Mouse (Mus musculus) stomach, embryonic 16.5 days (tissue): ENCODE measurements around the gene Eipr1. TPM values are rescaled to one million over a fixed set of nuclear protein-coding genes. Genes with fewer than 3 reads are reported as not detected.

ENCODE experiments used
- ATAC-seq: fragments of 200-750 bp; cut with Nextera tagmentation; 2 replicates; pipeline ENCODE4 v1.8.0; 2017; ENCODE audit warnings: moderate number of reproducible peaks, moderate TSS enrichment; ENCODE audit not compliant: insufficient read depth, low FRiP score
- H3K27ac ChIP-seq: fragments of 300-500 bp; sonication (generic); 2 replicates; pipeline ENCODE4 v1.5.1; 2014; ENCODE audit warnings: low read length
- H3K27me3 ChIP-seq: fragments of 300-500 bp; sonication (generic); 2 replicates; pipeline ENCODE4 v1.6.1; 2014; ENCODE audit warnings: low read length, control low read depth, mixed read lengths; ENCODE audit not compliant: control insufficient read depth, insufficient read depth
- H3K36me3 ChIP-seq: fragments of 300-500 bp; sonication (generic); 2 replicates; pipeline ENCODE4 v1.6.1; 2014; ENCODE audit warnings: low read length; ENCODE audit not compliant: control insufficient read depth, insufficient read depth
- H3K4me1 ChIP-seq: fragments of 300-500 bp; sonication (generic); 2 replicates; pipeline ENCODE4 v1.6.1; 2014; ENCODE audit warnings: low read length, control low read depth, mixed read lengths; ENCODE audit not compliant: control insufficient read depth, insufficient read depth
- H3K4me2 ChIP-seq: fragments of 300-500 bp; sonication (generic); 2 replicates; pipeline ENCODE4 v1.6.1; 2014; ENCODE audit warnings: low read depth, low read length, mixed read lengths
- H3K4me3 ChIP-seq: fragments of 300-500 bp; sonication (generic); replicated peaks from 2 replicates; pipeline ENCODE4 v1.5.1; 2014; ENCODE audit warnings: mild to moderate bottlenecking, low read length
- H3K9ac ChIP-seq: fragments of 300-500 bp; sonication (generic); 2 replicates; pipeline ENCODE4 v1.6.1; 2014; ENCODE audit warnings: low read length
- H3K9me3 ChIP-seq: fragments of 300-500 bp; sonication (generic); replicated peaks from 2 replicates; pipeline ENCODE4 v1.6.1; 2016; ENCODE audit warnings: low read length, control low read depth; ENCODE audit not compliant: control insufficient read depth
- WGBS: fragments of 180-500 bp; shearing (Covaris S2); extraction: QIAGEN DNeasy Blood & Tissue Kit; methylation state at CpG from one replicate; pipeline ENCODE4 v1.1.7; 2014; 5-methylcytosine and 5-hydroxymethylcytosine counted together
- polyA plus RNA-seq: library from polyadenylated mRNA; unstranded; fragments of >200 nt; fragmentation: Nextera tagmentation; extraction: Ambion mirVana; gene quantifications from 2 replicates; pipeline ENCODE4 v1.2.1, GENCODE M21; 2015

Eipr1 gene
- polyA plus RNA-seq, 1 experiment from 2014 or later, result 24.9 TPM

GRCm38 (mm10) chr12:28900341-28900740 is 148.7 kb downstream of the Eipr1 start:
- no peak overlapping the region for H3K4me2 ChIP-seq
- no peak for ATAC-seq
- no peaks in the 10 kb centered on the region for H3K27me3 ChIP-seq
- H3K36me3 ChIP-seq, result no peaks in the 10 kb centered on the region
- no peaks in the 10 kb centered on the region for H3K4me1 ChIP-seq
- H3K4me3 ChIP-seq, result no peak overlapping the region
- 67% methylated on average over 4 of the region's 4 CpGs for WGBS
- H3K27ac ChIP-seq, result no peak overlapping the region
- H3K9ac ChIP-seq, result no peak overlapping the region
- no peaks in the 10 kb centered on the region for H3K9me3 ChIP-seq

GRCm38 (mm10) chr12:28902132-28902531 is 150.5 kb downstream of the Eipr1 start:
- no peak overlapping the region for H3K4me2 ChIP-seq

GRCm38 (mm10) chr12:28903082-28903481 is 151.5 kb downstream of the Eipr1 start:
- Histone ChIP-seq H3K36me3 (no peaks in the 10 kb centered on the region), H3K4me3 (no peak overlapping the region), H3K27ac (no peak overlapping the region), H3K9ac (no peak overlapping the region), H3K4me2 (no peak overlapping the region), H3K9me3 (no peaks in the 10 kb centered on the region), H3K27me3 (no peaks in the 10 kb centered on the region), H3K4me1 (peaks cover 11% of the 10 kb centered on the region)
- ATAC-seq, result no peak
- 62% methylated on average over 4 of the region's 4 CpGs for WGBS

More at GRCm38 (mm10) chr12:28902132-28902531, 150.5 kb downstream of the Eipr1 start:
- no peaks in the 10 kb centered on the region for H3K36me3 ChIP-seq
- WGBS, result 51% methylated on average over 3 of the region's 3 CpGs
- H3K9me3 ChIP-seq, result no peaks in the 10 kb centered on the region
- H3K27me3 ChIP-seq, result no peaks in the 10 kb centered on the region
- H3K9ac ChIP-seq, result no peak overlapping the region
- H3K27ac ChIP-seq, result no peak overlapping the region
- H3K4me3 ChIP-seq, result no peak overlapping the region
- no peak for ATAC-seq
- peaks cover 7% of the 10 kb centered on the region for H3K4me1 ChIP-seq

- ATAC-seq, result no peak
- Histone ChIP-seq H3K4me1 (peaks cover 11% of the 10 kb centered on the region), H3K9ac (no peak overlapping the region), H3K4me2 (no peak overlapping the region), H3K27ac (no peak overlapping the region), H3K27me3 (no peaks in the 10 kb centered on the region), H3K9me3 (no peaks in the 10 kb centered on the region), H3K4me3 (no peak overlapping the region), H3K36me3 (no peaks in the 10 kb centered on the region)
- WGBS, result 79% methylated on average over 6 of the region's 6 CpGs
Measured at GRCm38 (mm10) chr12:28905486-28905885, 153.9 kb downstream of the Eipr1 start.

- Histone ChIP-seq H3K4me2 (no peak overlapping the region), H3K27me3 (no peaks in the 10 kb centered on the region), H3K36me3 (no peaks in the 10 kb centered on the region), H3K27ac (no peak overlapping the region), H3K4me1 (peaks cover 11% of the 10 kb centered on the region), H3K9me3 (no peaks in the 10 kb centered on the region), H3K4me3 (no peak overlapping the region), H3K9ac (no peak overlapping the region)
- no peak for ATAC-seq
- WGBS, result 97% methylated on average over 1 of the region's 1 CpGs
Measured at GRCm38 (mm10) chr12:28906016-28906415, 154.4 kb downstream of the Eipr1 start.

GRCm38 (mm10) chr12:28906809-28907297 is 155.2 kb downstream of the Eipr1 start:
- no peaks in the 10 kb centered on the region for H3K9me3 ChIP-seq
- ATAC-seq, result no peak; the same call in 1 of the 2 replicates
- no peaks in the 10 kb centered on the region for H3K27me3 ChIP-seq
- no peak overlapping the region for H3K9ac ChIP-seq
- H3K27ac ChIP-seq, result no peak overlapping the region
- 11% methylated on average over 7 of the region's 7 CpGs for WGBS
- H3K4me2 ChIP-seq, result 0 out of 2 replicates have a peak overlapping the region, but pooled peaks have one; percentile 3
- no peak overlapping the region for H3K4me3 ChIP-seq
- peaks cover 11% of the 10 kb centered on the region for H3K4me1 ChIP-seq
- no peaks in the 10 kb centered on the region for H3K36me3 ChIP-seq

- no peak overlapping the region for H3K4me3 ChIP-seq
- H3K36me3 ChIP-seq, result no peaks in the 10 kb centered on the region
- 33% methylated on average over 9 of the region's 9 CpGs for WGBS
- peaks cover 11% of the 10 kb centered on the region for H3K4me1 ChIP-seq
- no peak overlapping the region for H3K4me2 ChIP-seq
- H3K9me3 ChIP-seq, result no peaks in the 10 kb centered on the region
- no peak for ATAC-seq
- no peaks in the 10 kb centered on the region for H3K27me3 ChIP-seq
- H3K27ac ChIP-seq, result no peak overlapping the region
- H3K9ac ChIP-seq, result no peak overlapping the region
Measured at GRCm38 (mm10) chr12:28907814-28908213, 156.2 kb downstream of the Eipr1 start.

- no peak overlapping the region for H3K4me2 ChIP-seq
- H3K9me3 ChIP-seq, result no peaks in the 10 kb centered on the region
- peaks cover 11% of the 10 kb centered on the region for H3K4me1 ChIP-seq
- WGBS, result 90% methylated on average over 5 of the region's 5 CpGs
- no peak overlapping the region for H3K4me3 ChIP-seq
- ATAC-seq, result no peak
- H3K36me3 ChIP-seq, result no peaks in the 10 kb centered on the region
- no peaks in the 10 kb centered on the region for H3K27me3 ChIP-seq
- no peak overlapping the region for H3K27ac ChIP-seq
- H3K9ac ChIP-seq, result no peak overlapping the region
Measured at GRCm38 (mm10) chr12:28909851-28910250, 158.2 kb downstream of the Eipr1 start.

- Histone ChIP-seq H3K9me3 (no peaks in the 10 kb centered on the region), H3K36me3 (no peaks in the 10 kb centered on the region), H3K4me3 (no peak overlapping the region), H3K4me1 (peaks cover 11% of the 10 kb centered on the region), H3K9ac (no peak overlapping the region), H3K27me3 (no peaks in the 10 kb centered on the region), H3K4me2 (no peak overlapping the region), H3K27ac (no peak overlapping the region)
- 67% methylated on average over 8 of the region's 8 CpGs for WGBS
- no peak for ATAC-seq
Measured at GRCm38 (mm10) chr12:28910568-28910967, 159.0 kb downstream of the Eipr1 start.
